Mouse (Mus musculus) forebrain, embryonic 12.5 days (tissue): ENCODE data around the gene Tnnc2. TPM values are rescaled to one million over a fixed set of nuclear protein-coding genes. Genes with fewer than 3 reads are reported as not detected.

ENCODE experiments used
- ATAC-seq: fragments of 200-750 bp; cut with Nextera tagmentation; 2 replicates; pipeline ENCODE4 v1.8.0; 2017; ENCODE audit warnings: moderate TSS enrichment; ENCODE audit not compliant: low FRiP score
- H3K27ac ChIP-seq: fragments of 300-500 bp; sonication (generic); 2 replicates; pipeline ENCODE4 v1.5.1; 2016; ENCODE audit warnings: mild to moderate bottlenecking
- H3K27me3 ChIP-seq: fragments of 300-500 bp; sonication (generic); 2 replicates; pipeline ENCODE4 v1.6.1; 2016; ENCODE audit warnings: mild to moderate bottlenecking
- H3K36me3 ChIP-seq: fragments of 300-500 bp; sonication (generic); replicated peaks from 2 replicates; pipeline ENCODE4 v1.6.1; 2016; ENCODE audit warnings: mild to moderate bottlenecking
- H3K4me1 ChIP-seq: fragments of 300-500 bp; sonication (generic); 2 replicates; pipeline ENCODE4 v1.6.1; 2016
- H3K4me2 ChIP-seq: fragments of 300-500 bp; sonication (generic); 2 replicates; pipeline ENCODE4 v1.6.1; 2016; ENCODE audit warnings: mild to moderate bottlenecking, moderate library complexity
- H3K4me3 ChIP-seq: fragments of 300-500 bp; sonication (generic); replicated peaks from 2 replicates; pipeline ENCODE4 v1.5.1; 2016; ENCODE audit warnings: mild to moderate bottlenecking
- H3K9ac ChIP-seq: fragments of 300-500 bp; sonication (generic); 2 replicates; pipeline ENCODE4 v1.6.1; 2016; ENCODE audit warnings: mild to moderate bottlenecking
- H3K9me3 ChIP-seq: fragments of 300-500 bp; sonication (generic); 2 replicates; pipeline ENCODE4 v1.6.1; 2016
- WGBS: fragments of 180-500 bp; shearing (Covaris S2); methylation state at CpG from one replicate; pipeline ENCODE4 v1.1.7; 2016; 5-methylcytosine and 5-hydroxymethylcytosine counted together
- polyA plus RNA-seq: library from polyadenylated mRNA; unstranded; fragments of >200 nt; fragmentation: Nextera tagmentation; extraction: Ambion mirVana; gene quantifications from 2 replicates; pipeline ENCODE4 v1.2.1, GENCODE M21; 2016

The Tnnc2 gene
- polyA plus RNA-seq, 1 experiment from 2014 or later: 1.3 TPM

- Histone ChIP-seq H3K4me2 (no peak overlapping the region), H3K27ac (no peak overlapping the region), H3K9me3 (no peaks in the 10 kb centered on the region), H3K4me1 (no peaks in the 10 kb centered on the region), H3K36me3 (peaks cover 69% of the 10 kb centered on the region), H3K9ac (no peak overlapping the region), H3K4me3 (no peak overlapping the region), H3K27me3 (no peaks in the 10 kb centered on the region)
- ATAC-seq: no peak
- 86% methylated on average over 3 of the region's 3 CpGs for WGBS
Measured at GRCm38 (mm10) chr2:164793236-164793635, 13.5 kb upstream of the Tnnc2 start.

GRCm38 (mm10) chr2:164792400-164793190 is 12.8 kb upstream of the Tnnc2 start:
- 91% methylated on average over 12 of the region's 12 CpGs for WGBS
- no peaks in the 10 kb centered on the region for H3K4me1 ChIP-seq
- no peak for ATAC-seq
- H3K27ac ChIP-seq: no peak overlapping the region
- no peak overlapping the region for H3K4me2 ChIP-seq
- no peak overlapping the region for H3K4me3 ChIP-seq
- H3K27me3 ChIP-seq: no peaks in the 10 kb centered on the region
- peaks cover 65% of the 10 kb centered on the region for H3K36me3 ChIP-seq
- no peak overlapping the region for H3K9ac ChIP-seq
- no peaks in the 10 kb centered on the region for H3K9me3 ChIP-seq

GRCm38 (mm10) chr2:164791841-164792261 is 12.1 kb upstream of the Tnnc2 start:
- ATAC-seq: no peak
- Histone ChIP-seq H3K9ac (no peak overlapping the region), H3K27me3 (peaks cover under 1% of the 10 kb centered on the region; the same call in 1 of the 2 replicates), H3K4me2 (no peak overlapping the region), H3K4me3 (no peak overlapping the region), H3K27ac (no peak overlapping the region), H3K36me3 (peaks cover 62% of the 10 kb centered on the region), H3K4me1 (peaks cover 3% of the 10 kb centered on the region), H3K9me3 (no peaks in the 10 kb centered on the region)
- WGBS: 96% methylated on average over 18 of the region's 18 CpGs

- H3K27me3 ChIP-seq: peaks cover 4% of the 10 kb centered on the region; the same call in 1 of the 2 replicates
- no peak overlapping the region for H3K27ac ChIP-seq
- peaks cover 48% of the 10 kb centered on the region for H3K36me3 ChIP-seq
- no peaks in the 10 kb centered on the region for H3K9me3 ChIP-seq
- H3K4me3 ChIP-seq: no peak overlapping the region
- WGBS: 92% methylated on average over 4 of the region's 4 CpGs
- H3K4me1 ChIP-seq: peaks cover 13% of the 10 kb centered on the region
- H3K4me2 ChIP-seq: no peak overlapping the region
- ATAC-seq: no peak
- H3K9ac ChIP-seq: no peak overlapping the region
Measured at GRCm38 (mm10) chr2:164790451-164790850, 10.7 kb upstream of the Tnnc2 start.

GRCm38 (mm10) chr2:164788411-164788810 is 8.6 kb upstream of the Tnnc2 start:
- peaks cover 4% of the 10 kb centered on the region; the same call in 1 of the 2 replicates for H3K27me3 ChIP-seq
- H3K36me3 ChIP-seq: peaks cover 36% of the 10 kb centered on the region
- ATAC-seq: no peak
- H3K4me1 ChIP-seq: peaks cover 20% of the 10 kb centered on the region
- H3K9ac ChIP-seq: no peak overlapping the region
- H3K4me2 ChIP-seq: no peak overlapping the region
- WGBS: 78% methylated on average over 4 of the region's 4 CpGs
- H3K4me3 ChIP-seq: no peak overlapping the region
- no peak overlapping the region for H3K27ac ChIP-seq
- H3K9me3 ChIP-seq: no peaks in the 10 kb centered on the region

- Histone ChIP-seq H3K9me3 (no peaks in the 10 kb centered on the region), H3K4me2 (no peak overlapping the region), H3K27ac (no peak overlapping the region), H3K4me3 (no peak overlapping the region), H3K4me1 (peaks cover 20% of the 10 kb centered on the region), H3K9ac (no peak overlapping the region), H3K36me3 (peaks cover 30% of the 10 kb centered on the region), H3K27me3 (peaks cover 7% of the 10 kb centered on the region; the same call in 1 of the 2 replicates)
- ATAC-seq: no peak
- WGBS: 88% methylated on average over 10 of the region's 10 CpGs
Measured at GRCm38 (mm10) chr2:164787779-164788178, 8.0 kb upstream of the Tnnc2 start.

- ATAC-seq: no peak
- H3K9ac ChIP-seq: no peak overlapping the region
- WGBS: 87% methylated on average over 3 of the region's 3 CpGs
- H3K4me1 ChIP-seq: peaks cover 20% of the 10 kb centered on the region
- H3K4me3 ChIP-seq: 0 out of 2 replicates have a peak overlapping the region, but pooled peaks have one; percentile 67
- no peak overlapping the region for H3K27ac ChIP-seq
- H3K27me3 ChIP-seq: peaks cover 7% of the 10 kb centered on the region
- peaks cover 23% of the 10 kb centered on the region for H3K36me3 ChIP-seq
- peak overlapping the region; percentile 91 for H3K4me2 ChIP-seq
- no peaks in the 10 kb centered on the region for H3K9me3 ChIP-seq
Measured at GRCm38 (mm10) chr2:164787032-164787431, 7.3 kb upstream of the Tnnc2 start.

- H3K36me3 ChIP-seq: peaks cover 17% of the 10 kb centered on the region
- peak overlapping the region; percentile 91 for H3K4me2 ChIP-seq
- H3K27me3 ChIP-seq: peaks cover 7% of the 10 kb centered on the region
- H3K27ac ChIP-seq: peak overlapping the region; percentile 73; the same call in 1 of the 2 replicates
- WGBS: 9% methylated on average over 15 of the region's 15 CpGs
- peak overlapping the region; percentile 67 for H3K4me3 ChIP-seq
- peaks cover 20% of the 10 kb centered on the region for H3K4me1 ChIP-seq
- H3K9me3 ChIP-seq: no peaks in the 10 kb centered on the region
- ATAC-seq: peak; percentile 17; the same call in 1 of the 2 replicates
- peak overlapping the region; percentile 71 for H3K9ac ChIP-seq
Measured at GRCm38 (mm10) chr2:164786388-164786885, 6.7 kb upstream of the Tnnc2 start.

GRCm38 (mm10) chr2:164785481-164786387 is 6.0 kb upstream of the Tnnc2 start, which contains the start of gene Snx21:
TSS of gene Snx21 (plus strand) at chr2:164785823.
- Histone ChIP-seq H3K36me3 (peaks cover 10% of the 10 kb centered on the region), H3K27ac (peak within 1 kb of the TSS; percentile 73), H3K9ac (peak within 1 kb of the TSS; percentile 71), H3K27me3 (peaks cover 7% of the 10 kb centered on the region), H3K4me2 (peak within 1 kb of the TSS; percentile 91), H3K4me3 (peak within 1 kb of the TSS; percentile 67), H3K4me1 (peaks cover 20% of the 10 kb centered on the region), H3K9me3 (no peaks in the 10 kb centered on the region)
- ATAC-seq: peak; percentile 92
- under 1% methylated on average over 70 of the region's 89 CpGs for WGBS

GRCm38 (mm10) chr2:164784869-164785420 is 5.2 kb upstream of the Tnnc2 start:
- Histone ChIP-seq H3K9me3 (no peaks in the 10 kb centered on the region), H3K27me3 (peaks cover 7% of the 10 kb centered on the region), H3K4me3 (peak overlapping the region; percentile 67), H3K36me3 (peaks cover 7% of the 10 kb centered on the region), H3K4me2 (peak overlapping the region; percentile 91), H3K27ac (no peak overlapping the region), H3K4me1 (peaks cover 20% of the 10 kb centered on the region), H3K9ac (peak overlapping the region; percentile 71)
- 14% methylated on average over 7 of the region's 7 CpGs for WGBS
- no peak for ATAC-seq

- Histone ChIP-seq H3K4me1 (peaks cover 20% of the 10 kb centered on the region), H3K4me3 (no peak overlapping the region), H3K27ac (no peak overlapping the region), H3K9me3 (no peaks in the 10 kb centered on the region), H3K4me2 (no peak overlapping the region), H3K9ac (no peak overlapping the region), H3K36me3 (peaks cover 3% of the 10 kb centered on the region), H3K27me3 (peaks cover 7% of the 10 kb centered on the region)
- no peak for ATAC-seq
- WGBS: 80% methylated on average over 7 of the region's 7 CpGs
Measured at GRCm38 (mm10) chr2:164783926-164784581, 4.3 kb upstream of the Tnnc2 start.
